Mouse (Mus musculus) heart, postnatal 10 days (tissue): ENCODE data around the gene Tpra1. TPM values are rescaled to one million over a fixed set of nuclear protein-coding genes. Genes with fewer than 3 reads are reported as not detected.

Experiments
- DNase-seq, 2 experiments: peaks; one replicate each; pipeline ENCODE4 v3.0.0; 2021
- intact Hi-C: fragments of 180-260 bp; cut with DNase I; formaldehyde crosslinking; loops from one replicate; pipeline ENCODE4 v1.15.1; 2025
- total RNA-seq, 2 experiments: library from RNA; stranded (reverse); gene quantifications; 2 replicates each; pipeline ENCODE4 v1.2.3; 2021

Gene Tpra1
- total RNA-seq, 2 experiments from 2014 or later = 31.8 to 34.3 TPM

- no peak for DNase-seq
- intact Hi-C loops = no loop called here
These were observed 12.5 kb upstream of the Tpra1 start for GRCm38 (mm10) chr6:88889410-88890042.

DNA sequence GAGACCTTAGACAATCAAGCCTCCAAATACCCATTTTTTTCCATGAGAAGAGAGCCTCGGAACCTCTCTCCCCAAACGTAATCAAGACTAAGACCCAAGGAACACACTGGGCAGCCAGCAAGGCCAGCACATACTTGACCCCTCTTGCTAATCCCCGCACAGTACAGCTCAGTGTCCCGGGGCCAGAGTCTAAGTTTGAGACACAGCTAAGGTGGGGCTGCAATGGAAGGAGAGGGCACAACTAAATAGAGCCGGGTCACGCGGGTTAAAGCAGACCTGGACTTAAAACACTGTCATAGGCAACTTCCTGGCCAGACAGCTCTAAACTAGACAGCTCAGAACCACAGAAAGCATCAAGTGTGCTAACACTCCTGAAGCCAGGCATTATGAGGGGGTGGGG is 11.2 kb upstream of the Tpra1 start:
- intact Hi-C loops = no loop called here
- no peak for DNase-seq

DNA sequence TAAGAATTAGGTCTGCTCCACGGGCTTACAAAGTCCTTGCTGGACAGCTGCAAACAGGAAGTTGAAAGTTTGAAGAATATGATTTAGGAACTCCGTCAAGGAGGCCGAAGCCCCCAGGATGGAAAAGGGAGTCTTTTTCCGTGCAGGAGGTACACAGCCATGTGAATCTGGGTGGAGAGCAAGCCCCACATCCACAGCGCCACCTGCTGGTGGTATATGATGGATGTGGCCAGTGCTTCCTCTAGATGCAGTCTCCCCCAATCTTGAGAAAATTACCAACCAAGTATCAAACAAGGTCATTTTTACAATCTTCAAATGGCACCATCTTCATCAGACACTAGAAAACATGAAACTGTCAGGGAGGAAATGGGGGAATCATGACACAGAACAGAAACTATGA is 8.5 kb upstream of the Tpra1 start:
- intact Hi-C loops = no loop called here
- DNase-seq = peak; percentile 60 to 77

DNA sequence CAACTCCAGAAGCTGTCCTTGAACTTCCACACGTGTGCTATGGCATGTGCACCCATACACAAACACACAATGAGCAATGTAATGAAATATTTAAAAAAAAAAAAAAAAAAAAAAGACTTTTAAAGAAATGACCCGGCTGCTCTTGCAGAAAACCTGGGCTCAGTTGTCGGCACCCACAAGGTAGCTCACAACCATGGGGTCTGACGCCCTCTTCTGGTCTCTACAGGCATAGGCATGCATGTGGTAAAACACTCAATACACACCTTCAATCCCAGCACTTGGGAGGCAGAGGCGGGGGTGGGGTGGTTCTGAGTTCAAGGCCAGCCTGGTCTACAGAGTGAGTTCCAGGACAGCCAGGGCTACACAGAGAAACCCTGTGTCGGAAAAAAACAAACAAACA is 6.1 kb upstream of the Tpra1 start:
- DNase-seq = no peak
- intact Hi-C loops = no loop called here

- intact Hi-C loops = no loop called here
- no peak for DNase-seq
These were observed 4.8 kb upstream of the Tpra1 start for GRCm38 (mm10) chr6:88897246-88897645.

DNA sequence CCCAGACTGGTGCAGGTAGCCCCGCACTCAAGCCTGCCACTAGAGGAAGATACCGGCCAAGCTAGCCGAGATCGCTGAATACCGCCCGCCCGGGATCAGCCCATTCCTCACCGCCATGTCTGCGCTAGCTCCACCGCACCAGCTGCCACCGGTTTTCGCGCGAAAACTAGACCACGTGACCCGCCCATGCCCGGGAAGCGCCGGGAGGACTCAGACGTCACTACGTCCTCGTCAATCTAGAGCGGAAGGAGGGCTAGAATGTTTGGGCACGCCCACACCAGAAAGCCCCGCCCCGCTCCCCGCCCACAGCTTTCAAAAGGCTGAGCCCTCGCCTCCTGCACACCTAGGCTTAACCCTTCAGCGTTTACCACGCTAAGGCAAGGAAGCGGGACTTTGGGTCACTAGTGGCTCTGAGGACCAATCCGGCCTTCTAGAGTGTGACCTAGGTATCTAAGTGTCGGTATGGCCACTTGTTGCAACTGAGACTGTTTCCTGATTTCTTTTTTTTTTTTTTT is 3.5 kb upstream of the Tpra1 start, which contains the start of gene Mcm2:
Gene Mcm2, minus strand, starts transcription at position 247 of the 515 bp plus-strand sequence.
- intact Hi-C loops = no loop called here
- DNase-seq = peak; percentile 97

- no peak for DNase-seq
- intact Hi-C loops = no loop called here
These were observed 3.0 kb upstream of the Tpra1 start for GRCm38 (mm10) chr6:88899086-88899485.

GRCm38 (mm10) chr6:88899628-88900027 is 2.4 kb upstream of the Tpra1 start:
- intact Hi-C loops = no loop called here
- no peak for DNase-seq

GRCm38 (mm10) chr6:88901471-88901870 is 580 bp upstream of the Tpra1 start:
- intact Hi-C loops = no loop called here
- DNase-seq = no peak

- intact Hi-C loops = no loop called here
- DNase-seq = no peak
These were observed 1.7 kb downstream of the Tpra1 start for GRCm38 (mm10) chr6:88903708-88904107.

DNA sequence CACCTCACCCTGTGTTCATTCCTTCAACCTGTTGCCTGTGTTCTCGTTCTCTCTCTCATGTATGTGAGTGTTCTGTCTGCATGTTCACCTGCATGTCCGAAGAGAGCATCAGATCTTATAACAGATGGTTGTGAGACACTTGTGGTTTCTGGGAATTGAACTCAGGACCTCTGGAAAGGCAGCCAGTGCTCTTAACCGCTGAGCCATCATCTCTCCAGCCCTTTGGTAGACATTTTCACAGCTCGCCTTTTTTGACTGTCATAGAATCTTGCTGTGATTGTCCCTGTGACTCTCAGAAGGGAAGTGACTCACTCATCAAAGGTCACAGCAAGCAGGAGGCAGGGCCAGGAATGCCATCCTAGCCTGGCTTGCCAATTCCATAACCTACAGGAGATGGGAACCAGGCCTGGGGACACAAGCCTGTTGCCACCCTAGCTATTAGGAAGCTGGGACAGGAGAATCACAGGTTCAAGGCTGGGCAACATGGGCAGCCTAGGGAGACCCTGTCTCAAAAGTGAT is 2.5 kb downstream of the Tpra1 start:
- peak in 1 of 2 experiments; percentile 49 for DNase-seq
- intact Hi-C loops = no loop called here

- intact Hi-C loops = no loop called here
These were observed 3.0 kb downstream of the Tpra1 start for GRCm38 (mm10) chr6:88905042-88905441.

DNA sequence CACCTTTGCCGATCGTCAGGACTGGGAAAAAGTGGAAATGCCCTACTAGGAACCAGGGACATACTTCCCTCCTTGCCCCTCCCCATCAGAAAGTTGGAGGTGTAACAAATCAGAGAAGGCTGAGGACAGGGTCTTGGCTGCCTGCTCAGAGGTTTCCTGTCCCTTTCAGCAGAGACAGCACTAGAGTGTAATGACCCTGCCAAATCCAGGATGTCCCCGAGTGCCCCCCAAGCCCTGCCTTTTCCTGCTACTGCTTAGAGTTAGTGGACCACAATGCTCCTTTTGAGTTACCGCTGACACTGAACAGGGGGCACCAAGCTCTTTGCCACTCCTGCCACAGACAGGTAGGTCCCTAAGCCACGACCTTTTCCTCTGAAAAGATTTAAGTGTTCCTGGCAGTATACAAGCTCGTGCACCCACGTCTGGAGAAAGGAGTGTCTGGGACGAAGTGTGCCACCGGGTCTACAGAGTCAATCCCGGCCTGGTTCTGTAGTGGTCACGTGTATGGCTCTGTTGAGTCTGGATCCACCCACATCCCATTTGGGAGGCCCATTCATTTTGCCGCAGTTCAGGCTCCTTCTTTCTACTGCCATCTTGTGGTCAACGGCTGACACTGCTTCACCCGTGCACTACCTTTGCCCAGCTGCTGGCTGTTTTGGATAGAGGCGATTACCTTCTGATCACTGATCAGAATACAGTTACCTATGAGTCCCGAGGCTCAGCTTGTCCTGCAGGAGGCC is 4.5 kb downstream of the Tpra1 start:
- intact Hi-C loops = no loop called here
- DNase-seq = peak; percentile 74 to 81

More at GRCm38 (mm10) chr6:88905042-88905441, 3.0 kb downstream of the Tpra1 start:
- no peak for DNase-seq

DNA sequence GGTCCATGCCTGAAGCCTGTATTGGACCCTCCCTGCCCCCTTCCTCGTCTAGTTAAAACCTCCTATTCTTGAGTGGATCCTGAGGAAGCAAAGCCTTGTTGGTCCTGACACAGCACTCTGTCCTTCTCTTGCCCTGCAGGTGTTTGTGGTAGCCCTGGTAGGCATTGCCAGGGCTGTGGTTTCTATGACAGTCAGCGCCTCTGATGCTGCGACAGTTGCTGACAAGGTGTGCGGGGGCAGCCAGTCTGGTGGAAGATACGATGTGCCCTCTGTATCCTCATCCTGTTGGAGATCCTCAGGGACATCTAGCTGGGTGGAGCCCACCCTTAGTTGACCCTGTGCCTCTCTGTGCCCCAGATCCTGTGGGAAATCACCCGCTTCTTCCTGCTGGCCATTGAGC is 7.1 kb downstream of the Tpra1 start:
- intact Hi-C loops = no loop called here
- no peak for DNase-seq

DNA sequence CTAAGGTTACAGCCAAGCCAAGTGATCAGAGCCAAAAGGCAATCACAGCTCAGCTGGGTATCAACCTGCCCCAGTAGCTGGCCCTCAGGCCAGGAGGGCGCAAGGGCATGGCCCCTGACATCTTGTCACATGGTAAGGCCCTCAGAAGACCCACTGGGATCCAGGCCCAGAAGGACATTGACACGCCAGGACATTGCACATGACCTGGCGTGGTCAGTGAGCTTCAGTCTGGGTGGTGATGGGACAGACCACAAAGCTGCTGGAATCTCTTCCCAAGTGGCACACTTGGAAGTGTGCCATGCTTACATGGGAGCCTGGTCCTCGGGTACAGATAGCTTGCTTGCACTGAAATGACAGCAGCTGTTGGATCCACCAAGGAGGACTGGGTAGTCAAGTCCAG is 11.0 kb downstream of the Tpra1 start:
- peak; percentile 67 to 72 for DNase-seq
- intact Hi-C loops = no loop called here

DNA sequence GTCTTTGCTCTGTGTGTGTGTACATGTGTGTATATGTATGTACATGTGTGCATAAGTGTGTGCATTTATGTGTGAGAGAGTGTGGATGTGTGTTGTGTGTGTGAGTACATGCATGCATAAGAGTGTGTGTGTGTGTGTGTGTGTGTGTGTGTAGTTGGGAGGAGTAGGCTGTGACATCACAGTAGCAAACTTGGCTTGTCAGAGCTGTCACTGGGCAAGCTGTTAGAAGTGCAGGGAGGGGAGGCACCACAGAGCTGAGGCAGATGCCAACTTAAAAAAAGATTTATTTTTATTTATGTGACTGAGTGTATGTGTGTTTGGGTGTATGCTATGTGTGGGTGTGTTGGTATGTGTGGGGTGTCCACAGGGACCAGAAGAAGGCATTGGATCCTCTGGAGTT is 11.4 kb downstream of the Tpra1 start:
- intact Hi-C loops = no loop called here
- no peak for DNase-seq

DNA sequence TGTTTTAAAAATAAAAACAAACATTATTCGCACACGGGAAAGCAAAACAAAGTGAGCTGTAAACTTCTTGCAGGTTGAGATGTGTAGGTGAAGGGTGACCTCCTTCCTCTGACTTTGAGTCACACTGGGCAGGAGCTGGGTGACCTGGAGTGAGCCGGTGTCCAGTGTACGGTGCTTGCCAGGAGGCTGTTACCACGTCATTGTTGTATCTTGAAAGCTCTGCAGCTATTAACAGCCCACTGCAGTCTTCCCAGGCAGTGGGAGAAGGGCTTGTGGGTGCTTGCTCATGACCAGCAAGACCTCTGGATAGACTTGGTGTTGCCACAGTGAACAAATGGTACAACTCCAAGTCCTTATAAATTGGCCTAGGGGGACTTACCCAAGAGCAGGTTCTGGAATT is 12.7 kb downstream of the Tpra1 start:
- DNase-seq = peak; percentile 61 to 77
- intact Hi-C loops = no loop called here

DNA sequence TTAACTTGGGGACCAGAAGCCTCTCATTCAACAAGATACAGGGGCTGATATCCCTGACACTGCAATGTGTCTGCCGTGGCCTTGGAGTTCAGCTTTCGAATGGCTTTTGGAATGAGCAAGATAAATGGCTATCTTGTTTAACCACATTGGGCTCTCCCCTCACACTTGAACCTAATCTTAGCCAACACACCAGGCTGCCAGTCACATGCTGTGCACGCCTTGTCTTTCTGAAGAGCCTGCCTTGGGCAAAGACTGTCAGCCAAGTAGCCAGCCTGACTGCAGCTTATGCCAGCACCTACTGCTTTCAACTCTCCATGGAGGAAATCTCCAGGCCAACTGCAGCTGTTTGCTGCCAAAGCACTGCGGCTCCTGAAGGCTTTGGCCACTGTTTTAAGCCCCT is 13.5 kb downstream of the Tpra1 start:
- DNase-seq = peak; percentile 63 to 75

GRCm38 (mm10) chr6:88916153-88916552 is 14.1 kb downstream of the Tpra1 start:
- peak; percentile 64 to 75 for DNase-seq
- intact Hi-C loops = no loop called here

More for the DNA sequence above, 13.5 kb downstream of the Tpra1 start:
- intact Hi-C loops = no loop called here

- DNase-seq = no peak
- intact Hi-C loops = no loop called here
These were observed 16.8 kb downstream of the Tpra1 start for GRCm38 (mm10) chr6:88918802-88919201.

- intact Hi-C loops = loop anchor here (5.0 kb wide), 2 partner anchors 108 to 438 kb away; partner anchors contain the start of gene Plxna1
- DNase-seq = peak; percentile 89 to 91
These were observed 22.6 kb downstream of the Tpra1 start for GRCm38 (mm10) chr6:88924502-88925275.
